Mouse (Mus musculus) neural tube, embryonic 15.5 days (tissue): Measurements from ENCODE around the gene Mup6. TPM values are rescaled to one million over a fixed set of nuclear protein-coding genes. Genes with fewer than 3 reads are reported as not detected.
"Not testable (repeated sequence)": the region's sequence is repeated elsewhere in the genome, so short reads cannot be mapped to it uniquely, and the experiment has no call there.

Experiments
- ATAC-seq: fragments of 200-750 bp; cut with Nextera tagmentation; 2 replicates; pipeline ENCODE4 v1.8.0; 2017; ENCODE audit warnings: mild to moderate bottlenecking, moderate TSS enrichment, moderate library complexity; ENCODE audit not compliant: low FRiP score
- H3K27ac ChIP-seq: fragments of 300-500 bp; sonication (generic); replicated peaks from 2 replicates; pipeline ENCODE4 v1.5.1; 2015; ENCODE audit warnings: mild to moderate bottlenecking, inconsistent platforms
- H3K27me3 ChIP-seq: fragments of 300-500 bp; sonication (generic); replicated peaks from 2 replicates; pipeline ENCODE4 v1.6.1; 2015; ENCODE audit warnings: inconsistent platforms
- H3K36me3 ChIP-seq: fragments of 300-500 bp; sonication (generic); 2 replicates; pipeline ENCODE4 v1.6.1; 2015; ENCODE audit warnings: inconsistent platforms
- H3K4me1 ChIP-seq: fragments of 300-500 bp; sonication (generic); 2 replicates; pipeline ENCODE4 v1.6.1; 2015; ENCODE audit warnings: inconsistent platforms
- H3K4me2 ChIP-seq: fragments of 300-500 bp; sonication (generic); 2 replicates; pipeline ENCODE4 v1.6.1; 2015; ENCODE audit warnings: inconsistent platforms, mild to moderate bottlenecking, moderate library complexity
- H3K4me3 ChIP-seq: fragments of 300-500 bp; sonication (generic); replicated peaks from 2 replicates; pipeline ENCODE4 v1.5.1; 2015; ENCODE audit warnings: mild to moderate bottlenecking, inconsistent platforms
- H3K9ac ChIP-seq: fragments of 300-500 bp; sonication (generic); replicated peaks from 2 replicates; pipeline ENCODE4 v1.6.1; 2015; ENCODE audit warnings: mild to moderate bottlenecking, inconsistent platforms
- H3K9me3 ChIP-seq: fragments of 300-500 bp; sonication (generic); replicated peaks from 2 replicates; pipeline ENCODE4 v1.6.1; 2016; ENCODE audit warnings: inconsistent platforms
- WGBS: fragments of 180-500 bp; shearing (Covaris S2); methylation state at CpG from one replicate; pipeline ENCODE4 v1.1.7; 2015; ENCODE audit warnings: mixed read lengths; 5-methylcytosine and 5-hydroxymethylcytosine counted together
- polyA plus RNA-seq: library from polyadenylated mRNA; unstranded; fragments of >200 nt; fragmentation: Nextera tagmentation; extraction: Ambion mirVana; gene quantifications from 2 replicates; pipeline ENCODE4 v1.2.1, GENCODE M21; 2015

Mup6 gene
- polyA plus RNA-seq, 1 experiment from 2014 or later = not detected

DNA sequence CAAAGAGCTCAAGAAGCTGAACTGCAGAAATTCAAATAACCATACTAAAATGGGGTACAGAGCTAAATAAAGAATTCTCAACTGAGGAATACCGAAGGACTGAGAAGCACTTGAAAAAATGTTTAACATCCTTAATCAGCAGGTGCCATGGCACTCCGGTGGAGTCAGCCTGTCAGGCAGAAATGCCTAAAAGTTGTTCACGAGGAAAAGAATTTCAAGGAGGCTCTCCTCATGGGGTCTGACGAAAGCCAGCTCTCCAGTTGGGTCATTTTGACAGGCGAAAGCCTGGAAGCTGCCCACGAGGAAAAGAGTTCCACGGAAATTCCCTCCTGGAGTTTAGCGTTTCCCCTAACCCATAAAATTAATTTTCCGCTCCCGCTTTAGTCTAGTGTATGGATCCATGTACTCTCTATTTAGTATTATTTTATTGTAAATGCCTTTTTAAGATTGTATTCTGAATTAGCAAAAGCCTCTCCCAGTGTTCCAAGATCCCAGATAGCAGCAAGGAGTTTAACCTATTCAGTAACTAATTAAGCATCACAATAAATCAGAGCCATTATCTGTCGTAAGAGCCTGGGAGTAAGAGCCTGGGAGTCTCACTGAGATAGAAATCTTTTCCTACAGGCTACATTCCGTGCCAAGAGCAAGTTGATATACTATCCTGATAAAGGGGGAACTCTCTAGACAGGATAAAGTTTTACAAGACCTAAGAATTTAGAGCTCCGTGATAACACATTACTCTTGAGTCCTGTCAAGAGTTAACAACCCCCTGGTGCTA, 65.4 kb downstream of the Mup6 start:
- not testable (repeated sequence) for H3K4me3 ChIP-seq, H3K36me3 ChIP-seq, H3K4me2 ChIP-seq, H3K9me3 ChIP-seq, H3K9ac ChIP-seq, H3K27me3 ChIP-seq, H3K4me1 ChIP-seq, H3K27ac ChIP-seq
- peak; percentile 45; the same call in 1 of the 2 replicates for ATAC-seq
- WGBS = 52% methylated on average over 13 of the region's 13 CpGs

Other genes starting within 250 kb of the Mup6 start
- gene Inip, start 162.7 kb upstream of the Mup6 start, polyA plus RNA-seq = 48.9 and 53.3 TPM in 2 replicates
- gene Snx30, start 158.5 kb upstream of the Mup6 start, polyA plus RNA-seq = 17.8 and 22.5 TPM in 2 replicates
- 0.09 and 21.1 TPM in 2 replicates for gene Slc46a2, start 49.2 kb upstream of the Mup6 start, polyA plus RNA-seq
- not detected in 2 replicates for gene Mup4, start 3.6 kb upstream of the Mup6 start, polyA plus RNA-seq
- gene Mup7, start 106.2 kb downstream of the Mup6 start, polyA plus RNA-seq = not detected in 2 replicates
- not detected in 2 replicates for gene Mup2, start 190.0 kb downstream of the Mup6 start, polyA plus RNA-seq